Mouse (Mus musculus): ENCODE results near the gene Lrrc71. TPM values are rescaled to one million over a fixed set of nuclear protein-coding genes. Genes with fewer than 3 reads are reported as not detected.

Gene Lrrc71
- under 1 TPM; 0.13 to 0.51 TPM for polyA plus RNA-seq (2017; shearing (Covaris generic))

GRCm38 (mm10) chr3:87748431-87748830 lies at the start of gene Lrrc71:
Gene Lrrc71 (minus strand): TSS chr3:87748625.

GRCm38 (mm10) chr3:87796736-87797334 lies 48.4 kb upstream of the Lrrc71 start, which contains the start of gene Insrr:
Gene Insrr (plus strand): TSS chr3:87796951.

GRCm38 (mm10) chr3:87794922-87795325 lies 46.5 kb upstream of the Lrrc71 start, which contains the start of gene Ntrk1:
Gene Ntrk1 (minus strand): TSS chr3:87795162.

Other genes with a start within 250 kb of the Lrrc71 start
- gene Etv3, start 223.2 kb downstream of the Lrrc71 start, polyA plus RNA-seq (2017; shearing (Covaris generic)): 10 to 100 TPM; 35.4 to 42.9 TPM
- 10 to 100 TPM; 15.8 to 17.8 TPM for gene Arhgef11, start 131.1 kb downstream of the Lrrc71 start, polyA plus RNA-seq (2017; shearing (Covaris generic))
- 1 to 10 TPM in 1 of 2 experiments, under 1 TPM in 1; 0.24 to 2.0 TPM for gene Ntrk1, start 46.5 kb upstream of the Lrrc71 start, polyA plus RNA-seq (2017; shearing (Covaris generic))
- gene Insrr, start 48.3 kb upstream of the Lrrc71 start, polyA plus RNA-seq (2017; shearing (Covaris generic)): 1 to 10 TPM in 1 of 2 experiments, under 1 TPM in 1; 0.06 to 1.3 TPM
- gene Pear1, start 75.7 kb upstream of the Lrrc71 start, polyA plus RNA-seq (2017; shearing (Covaris generic)): 100 to 1,000 TPM in 1 of 2 experiments, 10 to 100 TPM in 1; 51.9 to 127 TPM
- gene Sh2d2a, start 98.1 kb upstream of the Lrrc71 start, polyA plus RNA-seq (2017; shearing (Covaris generic)): 100 to 1,000 TPM; 207 to 242 TPM
- gene Prcc, start 137.0 kb upstream of the Lrrc71 start, polyA plus RNA-seq (2017; shearing (Covaris generic)): 10 to 100 TPM; 13.9 to 19.8 TPM
- 100 to 1,000 TPM; 130 to 152 TPM for gene Hdgf, start 157.7 kb upstream of the Lrrc71 start, polyA plus RNA-seq (2017; shearing (Covaris generic))
- 100 to 1,000 TPM; 129 to 143 TPM for gene Mrpl24, start 170.9 kb upstream of the Lrrc71 start, polyA plus RNA-seq (2017; shearing (Covaris generic))
- 10 to 100 TPM; 32.3 to 33.0 TPM for gene Isg20l2, start 181.7 kb upstream of the Lrrc71 start, polyA plus RNA-seq (2017; shearing (Covaris generic))
- gene Rrnad1, start 182.1 kb upstream of the Lrrc71 start, polyA plus RNA-seq (2017; shearing (Covaris generic)): 10 to 100 TPM; 27.7 to 30.8 TPM
- 1 to 10 TPM in 1 of 2 experiments, not detected in 1; 1.1 TPM for gene Crabp2, start 200.0 kb upstream of the Lrrc71 start, polyA plus RNA-seq (2017; shearing (Covaris generic))
- gene Nes, start 222.5 kb upstream of the Lrrc71 start, polyA plus RNA-seq (2017; shearing (Covaris generic)): 1 to 10 TPM in 1 of 2 experiments, under 1 TPM in 1; 0.58 to 4.1 TPM